Mouse (Mus musculus): ENCODE measurements around the gene Vps4b. TPM values are rescaled to one million over a fixed set of nuclear protein-coding genes. Genes with fewer than 3 reads are reported as not detected.
A peak's percentile ranks its signal among the peaks of the same experiment; 100 is the strongest.
"Not testable (repeated sequence)": the region's sequence is repeated elsewhere in the genome, so short reads cannot be mapped to it uniquely, and the experiment has no call there.

The Vps4b gene
- polyA plus RNA-seq, 1 experiment from 2014 or later: 74.8 TPM

GRCm38 (mm10) chr1:106740735-106741134 is 55.8 kb downstream of the Vps4b start:
- Histone ChIP-seq H3K4me3 (ENCODE audit: low read depth, low read length) (no peak overlapping the region), H3K9ac (ENCODE audit: low read length) (no peak overlapping the region), H3K36me3 (ENCODE audit: control insufficient read depth, insufficient read depth, low read length) (peaks cover 26% of the 10 kb centered on the region), H3K4me1 (replicated peaks; ENCODE audit: control insufficient read depth, insufficient read depth, low read length) (no peaks in the 10 kb centered on the region), H3K9me3 (ENCODE audit: control insufficient read depth, low read length) (no peaks in the 10 kb centered on the region), H3K4me2 (ENCODE audit: low read length) (no peak overlapping the region), H3K27ac (ENCODE audit: low read depth) (no peak overlapping the region), H3K27me3 (replicated peaks; ENCODE audit: control insufficient read depth, insufficient read depth, low read length) (no peaks in the 10 kb centered on the region)
- no peak for ATAC-seq (replicated peaks; ENCODE audit: low FRiP score, low TSS enrichment, low read depth)
- 94% methylated on average over 4 of the region's 4 CpGs for WGBS
- DNase-seq (ENCODE audit: low spot score): no peak

DNA sequence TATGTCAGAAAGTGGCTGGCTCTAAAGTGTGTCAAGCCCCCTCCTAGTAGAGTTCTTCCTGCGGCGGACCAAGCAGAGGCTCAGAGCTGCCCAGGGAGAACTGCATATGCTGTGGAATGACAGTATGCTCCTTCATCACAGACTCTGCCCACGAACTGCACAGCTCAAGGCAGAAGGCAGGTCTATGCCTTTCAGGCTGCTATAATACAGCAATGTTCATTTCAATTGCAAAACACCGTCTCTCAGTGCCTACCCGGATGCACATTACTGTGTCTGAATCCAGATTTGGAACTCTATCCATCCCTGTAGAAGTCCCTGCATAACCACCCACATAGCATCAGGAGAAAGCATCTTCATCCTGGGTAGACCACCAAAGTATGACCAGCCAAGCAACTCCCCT is 56.7 kb downstream of the Vps4b start:
- Histone ChIP-seq H3K27me3 (replicated peaks; ENCODE audit: control insufficient read depth, insufficient read depth, low read length) (no peaks in the 10 kb centered on the region), H3K4me3 (ENCODE audit: low read depth, low read length) (no peak overlapping the region), H3K9ac (ENCODE audit: low read length) (no peak overlapping the region), H3K4me1 (replicated peaks; ENCODE audit: control insufficient read depth, insufficient read depth, low read length) (no peaks in the 10 kb centered on the region), H3K4me2 (ENCODE audit: low read length) (no peak overlapping the region), H3K27ac (ENCODE audit: low read depth) (no peak overlapping the region), H3K36me3 (ENCODE audit: control insufficient read depth, insufficient read depth, low read length) (peaks cover 26% of the 10 kb centered on the region; the same call in 1 of the 2 replicates), H3K9me3 (ENCODE audit: control insufficient read depth, low read length) (no peaks in the 10 kb centered on the region)
- DNase-seq (ENCODE audit: low spot score) (no peak), ATAC-seq (replicated peaks; ENCODE audit: low FRiP score, low TSS enrichment, low read depth) (no peak)
- WGBS: 95% methylated on average over 5 of the region's 5 CpGs

GRCm38 (mm10) chr1:106738092-106738491 is 58.4 kb downstream of the Vps4b start:
- Histone ChIP-seq H3K9ac (ENCODE audit: low read length) (no peak overlapping the region), H3K27ac (ENCODE audit: low read depth) (no peak overlapping the region), H3K4me3 (ENCODE audit: low read depth, low read length) (no peak overlapping the region), H3K4me1 (replicated peaks; ENCODE audit: control insufficient read depth, insufficient read depth, low read length) (no peaks in the 10 kb centered on the region), H3K36me3 (ENCODE audit: control insufficient read depth, insufficient read depth, low read length) (peaks cover 30% of the 10 kb centered on the region), H3K4me2 (ENCODE audit: low read length) (no peak overlapping the region), H3K27me3 (replicated peaks; ENCODE audit: control insufficient read depth, insufficient read depth, low read length) (no peaks in the 10 kb centered on the region), H3K9me3 (ENCODE audit: control insufficient read depth, low read length) (no peaks in the 10 kb centered on the region)
- 80% methylated on average over 3 of the region's 3 CpGs for WGBS
- no peak for DNase-seq (ENCODE audit: low spot score)
- ATAC-seq (replicated peaks; ENCODE audit: low FRiP score, low TSS enrichment, low read depth): no peak

DNA sequence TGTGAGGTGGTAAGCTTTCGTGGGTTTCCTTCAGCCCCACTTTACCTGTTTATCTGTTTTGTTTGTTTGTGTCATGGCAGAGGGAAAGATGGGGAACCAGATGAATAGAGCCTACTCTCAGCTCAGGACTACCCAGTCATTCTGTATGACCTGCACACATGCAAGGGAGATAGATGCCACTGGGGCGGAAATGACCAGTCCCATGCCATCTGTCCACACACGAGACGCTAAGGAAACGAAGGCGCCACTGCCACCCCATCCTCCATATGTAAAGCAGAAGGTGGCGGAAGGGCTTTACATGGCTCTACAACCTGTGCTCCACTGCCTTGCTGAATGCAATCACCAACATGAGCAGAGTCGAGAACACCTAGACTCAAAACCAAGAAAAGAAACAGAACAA is 60.3 kb downstream of the Vps4b start:
- Histone ChIP-seq H3K36me3 (ENCODE audit: control insufficient read depth, insufficient read depth, low read length) (peaks cover 28% of the 10 kb centered on the region), H3K4me3 (ENCODE audit: low read depth, low read length) (no peak overlapping the region), H3K4me2 (ENCODE audit: low read length) (no peak overlapping the region), H3K4me1 (replicated peaks; ENCODE audit: control insufficient read depth, insufficient read depth, low read length) (no peaks in the 10 kb centered on the region), H3K27ac (ENCODE audit: low read depth) (no peak overlapping the region), H3K9me3 (ENCODE audit: control insufficient read depth, low read length) (no peaks in the 10 kb centered on the region), H3K27me3 (replicated peaks; ENCODE audit: control insufficient read depth, insufficient read depth, low read length) (no peaks in the 10 kb centered on the region), H3K9ac (ENCODE audit: low read length) (no peak overlapping the region)
- 96% methylated on average over 8 of the region's 8 CpGs for WGBS
- DNase-seq (ENCODE audit: low spot score) (no peak), ATAC-seq (replicated peaks; ENCODE audit: low FRiP score, low TSS enrichment, low read depth) (no peak)

DNA sequence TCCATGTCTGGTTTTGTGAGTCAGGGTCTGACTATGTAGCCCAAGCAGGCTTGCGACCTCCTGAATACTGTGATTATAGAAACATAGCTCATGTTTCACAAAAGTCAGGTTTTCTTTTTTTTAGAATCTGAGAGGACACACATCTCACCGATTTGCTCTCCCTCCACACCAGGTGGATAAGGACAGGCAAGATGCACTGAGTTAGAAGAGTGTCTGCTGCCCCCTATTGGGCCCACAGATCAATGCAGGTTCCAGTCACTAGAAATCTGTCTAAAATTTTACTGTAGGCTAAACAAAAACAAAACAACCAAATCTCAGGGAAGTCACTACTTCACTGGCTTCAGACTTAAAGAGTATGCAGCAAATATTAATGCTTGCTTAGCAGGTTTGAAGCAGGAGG is 60.9 kb downstream of the Vps4b start:
- Histone ChIP-seq H3K4me2 (ENCODE audit: low read length) (no peak overlapping the region), H3K27me3 (replicated peaks; ENCODE audit: control insufficient read depth, insufficient read depth, low read length) (no peaks in the 10 kb centered on the region), H3K4me3 (ENCODE audit: low read depth, low read length) (no peak overlapping the region), H3K4me1 (replicated peaks; ENCODE audit: control insufficient read depth, insufficient read depth, low read length) (no peaks in the 10 kb centered on the region), H3K36me3 (ENCODE audit: control insufficient read depth, insufficient read depth, low read length) (peaks cover 28% of the 10 kb centered on the region), H3K27ac (ENCODE audit: low read depth) (no peak overlapping the region), H3K9ac (ENCODE audit: low read length) (no peak overlapping the region), H3K9me3 (ENCODE audit: control insufficient read depth, low read length) (no peaks in the 10 kb centered on the region)
- WGBS: 48% methylated on average over 2 of the region's 2 CpGs
- DNase-seq (ENCODE audit: low spot score) (peak; percentile 66), ATAC-seq (replicated peaks; ENCODE audit: low FRiP score, low TSS enrichment, low read depth) (no peak)

DNA sequence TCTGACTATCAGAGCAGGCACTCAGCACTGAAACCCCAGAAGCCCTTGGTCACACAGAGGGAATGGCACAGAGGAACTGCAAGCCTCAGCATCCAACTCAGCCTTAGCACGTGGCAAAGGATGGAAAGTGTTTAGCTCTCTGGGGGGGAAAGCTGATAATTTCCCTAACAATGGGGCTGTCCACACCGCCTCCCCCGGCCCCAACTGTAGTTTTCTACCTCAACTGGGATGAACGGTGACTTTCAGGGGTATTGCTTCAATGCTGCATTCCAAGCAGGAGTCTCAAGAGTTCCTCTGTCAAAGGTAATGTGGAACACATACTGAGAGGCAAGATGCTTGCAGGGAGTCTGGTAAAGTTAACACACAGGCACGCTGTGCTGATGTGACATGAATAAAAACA is 74.5 kb downstream of the Vps4b start:
- no peaks in the 10 kb centered on the region for H3K27me3 ChIP-seq (replicated peaks; ENCODE audit: control insufficient read depth, insufficient read depth, low read length)
- WGBS: 51% methylated on average over 5 of the region's 5 CpGs
- H3K4me2 ChIP-seq (ENCODE audit: low read length): no peak overlapping the region
- no peaks in the 10 kb centered on the region for H3K4me1 ChIP-seq (replicated peaks; ENCODE audit: control insufficient read depth, insufficient read depth, low read length)
- DNase-seq (ENCODE audit: low spot score) (no peak), ATAC-seq (replicated peaks; ENCODE audit: low FRiP score, low TSS enrichment, low read depth) (no peak)
- H3K9me3 ChIP-seq (ENCODE audit: control insufficient read depth, low read length): no peaks in the 10 kb centered on the region
- H3K27ac ChIP-seq (ENCODE audit: low read depth): no peak overlapping the region
- no peak overlapping the region for H3K4me3 ChIP-seq (ENCODE audit: low read depth, low read length)
- H3K36me3 ChIP-seq (ENCODE audit: control insufficient read depth, insufficient read depth, low read length): no peaks in the 10 kb centered on the region
- H3K9ac ChIP-seq (ENCODE audit: low read length): no peak overlapping the region

DNA sequence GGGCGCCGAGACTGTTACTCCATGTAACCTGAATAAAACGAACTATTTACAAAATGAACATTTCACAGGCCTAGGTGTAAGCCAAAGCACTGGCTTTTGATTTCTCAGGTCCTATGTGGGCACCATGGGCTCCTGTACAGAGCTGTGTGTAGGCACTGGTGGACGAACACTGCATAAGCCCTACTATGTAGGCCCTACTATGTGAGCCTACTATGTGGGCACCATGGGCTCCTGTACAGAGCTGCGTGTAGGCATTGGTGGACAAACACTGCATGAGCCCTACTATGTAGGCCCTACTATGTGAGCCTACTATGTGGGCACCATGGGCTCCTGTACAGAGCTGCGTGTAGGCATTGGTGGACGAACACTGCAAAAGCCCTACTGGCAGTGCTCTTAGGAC is 78.8 kb downstream of the Vps4b start:
- H3K36me3 ChIP-seq (ENCODE audit: control insufficient read depth, insufficient read depth, low read length); H3K4me3 ChIP-seq (ENCODE audit: low read depth, low read length); H3K4me1 ChIP-seq (replicated peaks; ENCODE audit: control insufficient read depth, insufficient read depth, low read length); H3K9me3 ChIP-seq (ENCODE audit: control insufficient read depth, low read length); H3K9ac ChIP-seq (ENCODE audit: low read length); H3K27me3 ChIP-seq (replicated peaks; ENCODE audit: control insufficient read depth, insufficient read depth, low read length); DNase-seq (ENCODE audit: low spot score); ATAC-seq (replicated peaks; ENCODE audit: low FRiP score, low TSS enrichment, low read depth); H3K4me2 ChIP-seq (ENCODE audit: low read length); H3K27ac ChIP-seq (ENCODE audit: low read depth): not testable (repeated sequence)
- WGBS: 71% methylated on average over 7 of the region's 7 CpGs

- WGBS: 31% methylated on average over 7 of the region's 7 CpGs
- Histone ChIP-seq H3K9me3 (ENCODE audit: control insufficient read depth, low read length) (no peaks in the 10 kb centered on the region), H3K4me1 (replicated peaks; ENCODE audit: control insufficient read depth, insufficient read depth, low read length) (peaks cover 8% of the 10 kb centered on the region), H3K36me3 (ENCODE audit: control insufficient read depth, insufficient read depth, low read length) (no peaks in the 10 kb centered on the region), H3K4me2 (ENCODE audit: low read length) (no peak overlapping the region), H3K27me3 (replicated peaks; ENCODE audit: control insufficient read depth, insufficient read depth, low read length) (no peaks in the 10 kb centered on the region), H3K9ac (ENCODE audit: low read length) (no peak overlapping the region), H3K4me3 (ENCODE audit: low read depth, low read length) (no peak overlapping the region), H3K27ac (ENCODE audit: low read depth) (no peak overlapping the region)
- ATAC-seq (replicated peaks; ENCODE audit: low FRiP score, low TSS enrichment, low read depth) (no peak), DNase-seq (ENCODE audit: low spot score) (peak; percentile 82)
Observed at GRCm38 (mm10) chr1:106717071-106717601, 79.4 kb downstream of the Vps4b start.

DNA sequence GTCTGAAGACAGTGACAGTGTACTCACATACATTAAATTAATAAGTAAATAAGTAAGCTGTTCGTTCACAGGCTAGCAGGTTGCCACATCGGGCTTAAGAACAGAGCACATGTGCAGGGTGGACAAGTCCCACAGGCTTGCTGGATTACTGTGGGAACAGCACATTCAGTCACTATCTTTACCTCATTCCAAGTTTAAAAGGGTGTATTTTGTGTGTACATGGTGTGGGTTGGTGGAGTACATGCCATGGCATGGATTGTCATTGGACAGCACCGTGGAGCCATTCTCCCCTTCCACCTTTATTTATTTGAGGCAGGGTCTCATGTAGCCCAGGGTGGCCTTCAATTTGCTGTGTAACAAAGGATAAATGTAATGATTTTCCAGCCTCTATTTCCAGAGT is 80.4 kb downstream of the Vps4b start:
- Histone ChIP-seq H3K9me3 (ENCODE audit: control insufficient read depth, low read length) (no peaks in the 10 kb centered on the region), H3K27ac (ENCODE audit: low read depth) (no peak overlapping the region), H3K36me3 (ENCODE audit: control insufficient read depth, insufficient read depth, low read length) (no peaks in the 10 kb centered on the region), H3K27me3 (replicated peaks; ENCODE audit: control insufficient read depth, insufficient read depth, low read length) (no peaks in the 10 kb centered on the region), H3K9ac (ENCODE audit: low read length) (no peak overlapping the region), H3K4me2 (ENCODE audit: low read length) (no peak overlapping the region), H3K4me1 (replicated peaks; ENCODE audit: control insufficient read depth, insufficient read depth, low read length) (peaks cover 11% of the 10 kb centered on the region), H3K4me3 (ENCODE audit: low read depth, low read length) (no peak overlapping the region)
- WGBS: 83% methylated on average over 3 of the region's 3 CpGs
- no peak for DNase-seq (ENCODE audit: low spot score)
- no peak for ATAC-seq (replicated peaks; ENCODE audit: low FRiP score, low TSS enrichment, low read depth)
